Mouse (Mus musculus): ENCODE data around the gene Cldn22.

DNA sequence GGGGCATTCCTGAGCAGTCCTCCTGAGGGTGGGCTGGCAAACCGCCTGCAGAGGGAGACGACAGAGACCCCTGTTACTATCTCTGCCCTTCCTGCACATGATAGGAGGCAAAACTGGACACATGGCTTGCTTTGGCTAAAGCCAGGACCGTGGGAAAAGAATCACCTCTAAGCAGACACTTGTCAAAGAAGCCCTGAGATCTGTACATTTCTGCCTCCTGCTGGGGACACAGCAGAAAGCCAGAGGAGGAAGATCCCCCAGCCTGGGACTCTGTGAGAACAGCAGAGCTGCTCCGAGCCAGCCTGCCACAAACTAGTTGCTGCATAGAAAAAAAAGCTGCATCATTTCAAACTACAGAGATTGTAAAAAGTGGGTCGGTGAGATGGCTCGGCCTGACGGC, 18.8 kb downstream of the Cldn22 start:
- TF ChIP-seq CTCF (IDR thresholded peaks at IDR 0.05; ENCODE audit: low read depth, low read length) (no peak), POLR2A (IDR thresholded peaks at IDR 0.05; ENCODE audit: extremely low read depth, insufficient read depth, low read length) (no peak)

Data from liver, adult 2 months (tissue).